Mouse (Mus musculus): ENCODE measurements around the gene Nme8. TPM values are rescaled to one million over a fixed set of nuclear protein-coding genes. Genes with fewer than 3 reads are reported as not detected.
A peak's percentile ranks its signal among the peaks of the same experiment; 100 is the strongest.

Gene Nme8
- polyA plus RNA-seq, 1 experiment from 2014 or later = not detected

DNA sequence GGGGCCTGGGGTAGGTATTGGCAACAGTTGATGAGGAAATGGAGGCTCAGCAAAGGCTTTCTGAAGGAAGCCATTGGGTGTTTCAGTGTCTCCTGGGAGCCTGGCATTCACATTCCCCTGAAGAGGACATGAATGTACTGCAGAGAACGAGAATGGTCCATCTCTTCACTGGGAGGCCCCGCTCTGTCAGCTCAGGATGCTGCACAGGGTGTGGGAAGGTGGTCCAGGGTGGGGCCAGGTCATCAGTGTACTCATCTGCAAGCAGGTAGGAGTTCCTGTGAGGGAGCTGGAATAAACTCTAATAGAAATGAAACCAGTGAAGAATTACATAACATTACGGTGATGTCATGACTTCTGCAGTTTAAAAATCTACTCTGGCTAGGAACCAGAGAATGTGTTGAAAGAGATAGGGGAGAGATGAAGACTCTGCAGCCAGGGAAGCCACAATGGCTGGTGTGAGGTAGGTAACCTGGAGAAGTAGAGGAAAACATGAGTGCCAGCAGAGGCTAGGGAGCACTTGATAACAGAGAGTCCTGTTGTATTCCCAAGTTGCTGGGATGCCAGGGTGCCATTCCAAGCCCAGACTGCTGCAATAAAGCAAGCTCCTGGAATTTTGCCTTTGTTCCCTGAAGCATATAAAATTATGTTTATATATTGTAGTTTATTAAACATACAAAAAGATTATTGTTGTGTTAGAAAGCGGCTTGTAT, 3.3 kb upstream of the Nme8 start:
- Histone ChIP-seq H3K9ac (ENCODE audit: low read depth, low read length) (no peak overlapping the region), H3K4me3 (ENCODE audit: low read depth, low read length) (no peak overlapping the region), H3K4me1 (replicated peaks; ENCODE audit: control insufficient read depth, insufficient read depth, low read length) (no peaks in the 10 kb centered on the region), H3K4me2 (replicated peaks; ENCODE audit: low read depth, low read length) (no peak overlapping the region), H3K27me3 (ENCODE audit: control insufficient read depth, insufficient read depth, low read length) (no peaks in the 10 kb centered on the region), H3K9me3 (ENCODE audit: control insufficient read depth, low read length) (no peaks in the 10 kb centered on the region), H3K36me3 (ENCODE audit: control insufficient read depth, insufficient read depth, low read length) (no peaks in the 10 kb centered on the region), H3K27ac (ENCODE audit: low read depth, low read length) (no peak overlapping the region)
- no peak for ATAC-seq (ENCODE audit: low FRiP score)
- DNase-seq (ENCODE audit: low spot score) = no peak
- WGBS = 92% methylated on average over 4 of the region's 4 CpGs

DNA sequence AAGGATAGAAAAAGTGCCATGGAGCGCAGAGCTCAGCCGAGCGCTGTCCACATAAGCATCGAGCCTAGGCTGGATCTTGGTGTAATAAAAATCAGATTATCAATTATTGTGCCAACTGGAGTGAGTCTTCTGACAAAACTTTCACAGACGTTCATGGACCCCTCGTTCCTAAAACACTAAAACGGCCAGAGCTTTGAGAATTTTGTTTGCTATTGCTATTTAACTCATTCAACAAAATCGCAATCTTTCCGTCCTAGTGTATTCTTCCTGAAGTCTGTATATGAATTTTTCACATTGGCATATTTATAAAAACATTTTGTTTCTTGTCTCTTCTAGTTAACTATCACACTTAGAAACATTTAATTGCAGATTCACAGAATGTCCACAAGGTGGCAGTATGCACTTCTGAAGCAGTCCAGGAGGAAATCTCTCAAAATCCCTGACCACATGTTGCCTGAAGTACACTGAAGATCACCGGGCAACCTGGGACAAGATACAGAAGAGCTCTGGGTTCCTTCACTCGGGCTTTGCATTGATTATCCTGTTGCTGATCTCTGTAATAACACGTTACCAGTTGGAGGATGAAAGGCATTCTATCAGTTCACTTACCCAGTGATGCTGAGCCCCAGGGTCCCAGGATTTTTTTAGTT, 1.1 kb upstream of the Nme8 start:
- Histone ChIP-seq H3K4me2 (replicated peaks; ENCODE audit: low read depth, low read length) (no peak overlapping the region), H3K36me3 (ENCODE audit: control insufficient read depth, insufficient read depth, low read length) (no peaks in the 10 kb centered on the region), H3K4me3 (ENCODE audit: low read depth, low read length) (no peak overlapping the region), H3K9ac (ENCODE audit: low read depth, low read length) (no peak overlapping the region), H3K27ac (ENCODE audit: low read depth, low read length) (no peak overlapping the region), H3K4me1 (replicated peaks; ENCODE audit: control insufficient read depth, insufficient read depth, low read length) (no peaks in the 10 kb centered on the region), H3K27me3 (ENCODE audit: control insufficient read depth, insufficient read depth, low read length) (no peaks in the 10 kb centered on the region), H3K9me3 (ENCODE audit: control insufficient read depth, low read length) (no peaks in the 10 kb centered on the region)
- 29% methylated on average over 12 of the region's 12 CpGs for WGBS
- ATAC-seq (ENCODE audit: low FRiP score) = peak; percentile 56; the same call in 1 of the 2 replicates
- peak; percentile 61 for DNase-seq (ENCODE audit: low spot score)

DNA sequence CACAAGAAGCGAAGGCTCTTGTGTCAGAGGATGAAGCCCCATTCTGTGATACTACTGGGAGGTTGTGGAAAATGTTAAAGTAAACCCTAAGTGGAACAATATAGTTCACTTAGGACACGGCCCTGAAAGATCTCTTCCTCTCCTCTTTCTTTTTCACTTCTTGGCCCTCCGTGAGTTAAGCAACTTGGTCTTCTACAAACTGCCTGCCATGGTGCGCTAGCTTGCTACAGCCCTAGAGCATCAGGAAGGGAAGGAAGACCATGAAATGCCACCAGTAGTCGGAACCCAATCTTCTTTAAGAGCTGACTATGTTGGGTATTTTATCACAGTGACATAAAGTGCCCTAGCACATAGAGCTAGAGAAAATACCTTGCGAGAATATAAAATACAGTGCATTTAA, 7.2 kb downstream of the Nme8 start:
- DNase-seq (ENCODE audit: low spot score) (no peak), ATAC-seq (ENCODE audit: low FRiP score) (no peak)
- no peaks in the 10 kb centered on the region for H3K27me3 ChIP-seq (ENCODE audit: control insufficient read depth, insufficient read depth, low read length)
- no peaks in the 10 kb centered on the region for H3K9me3 ChIP-seq (ENCODE audit: control insufficient read depth, low read length)
- no peak overlapping the region for H3K4me3 ChIP-seq (ENCODE audit: low read depth, low read length)
- no peak overlapping the region for H3K9ac ChIP-seq (ENCODE audit: low read depth, low read length)
- H3K36me3 ChIP-seq (ENCODE audit: control insufficient read depth, insufficient read depth, low read length) = no peaks in the 10 kb centered on the region
- H3K27ac ChIP-seq (ENCODE audit: low read depth, low read length) = no peak overlapping the region
- H3K4me1 ChIP-seq (replicated peaks; ENCODE audit: control insufficient read depth, insufficient read depth, low read length) = no peaks in the 10 kb centered on the region
- WGBS = 88% methylated on average over 6 of the region's 6 CpGs
- no peak overlapping the region for H3K4me2 ChIP-seq (replicated peaks; ENCODE audit: low read depth, low read length)

DNA sequence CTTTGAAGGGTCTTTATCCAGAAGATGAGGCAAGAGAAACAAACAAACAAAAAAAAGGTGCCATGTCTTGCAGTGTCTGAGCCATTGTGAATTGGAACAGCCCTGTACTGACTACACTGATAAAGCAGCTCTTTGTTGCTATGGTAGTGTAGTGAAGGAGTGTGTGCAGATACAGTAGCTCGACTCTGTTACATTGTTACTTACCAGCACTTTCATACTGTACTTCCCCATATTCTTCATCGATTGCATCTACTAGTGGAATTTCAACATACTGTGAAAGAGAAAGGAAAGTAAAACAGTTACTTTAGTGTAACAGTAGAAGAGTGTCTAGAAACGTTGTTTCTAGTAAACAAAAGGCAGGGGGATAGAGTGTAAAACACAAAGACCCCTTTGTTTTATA, 7.6 kb downstream of the Nme8 start:
- H3K9me3 ChIP-seq (ENCODE audit: control insufficient read depth, low read length) = no peaks in the 10 kb centered on the region
- no peak for DNase-seq (ENCODE audit: low spot score)
- no peaks in the 10 kb centered on the region for H3K27me3 ChIP-seq (ENCODE audit: control insufficient read depth, insufficient read depth, low read length)
- no peak overlapping the region for H3K27ac ChIP-seq (ENCODE audit: low read depth, low read length)
- no peak overlapping the region for H3K4me3 ChIP-seq (ENCODE audit: low read depth, low read length)
- H3K36me3 ChIP-seq (ENCODE audit: control insufficient read depth, insufficient read depth, low read length) = no peaks in the 10 kb centered on the region
- no peak for ATAC-seq (ENCODE audit: low FRiP score)
- WGBS = 63% methylated on average over 3 of the region's 3 CpGs
- no peak overlapping the region for H3K9ac ChIP-seq (ENCODE audit: low read depth, low read length)
- H3K4me1 ChIP-seq (replicated peaks; ENCODE audit: control insufficient read depth, insufficient read depth, low read length) = no peaks in the 10 kb centered on the region
- no peak overlapping the region for H3K4me2 ChIP-seq (replicated peaks; ENCODE audit: low read depth, low read length)

DNA sequence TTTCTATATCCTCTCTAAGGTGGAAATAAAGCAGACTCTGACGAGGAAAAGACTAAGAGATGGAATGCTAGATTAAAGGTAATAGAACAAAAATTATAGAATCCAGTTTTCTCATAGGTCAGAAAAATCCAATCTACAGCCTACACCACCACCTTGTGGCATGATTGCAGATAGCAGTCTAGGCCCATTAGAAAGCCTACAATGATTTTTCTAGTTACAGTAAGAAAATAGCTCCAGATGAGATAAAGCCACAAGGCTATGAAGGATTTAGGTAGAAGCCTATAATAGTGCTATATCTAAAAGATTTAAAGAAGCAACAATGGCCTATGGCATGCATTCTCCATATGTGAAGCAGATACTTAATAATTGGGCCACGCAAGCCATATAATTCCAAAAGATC, 13.6 kb downstream of the Nme8 start:
- H3K36me3 ChIP-seq (ENCODE audit: control insufficient read depth, insufficient read depth, low read length) = no peaks in the 10 kb centered on the region
- no peaks in the 10 kb centered on the region for H3K4me1 ChIP-seq (replicated peaks; ENCODE audit: control insufficient read depth, insufficient read depth, low read length)
- peak; percentile 63 for DNase-seq (ENCODE audit: low spot score)
- no peak overlapping the region for H3K4me3 ChIP-seq (ENCODE audit: low read depth, low read length)
- H3K4me2 ChIP-seq (replicated peaks; ENCODE audit: low read depth, low read length) = no peak overlapping the region
- H3K9ac ChIP-seq (ENCODE audit: low read depth, low read length) = no peak overlapping the region
- no peaks in the 10 kb centered on the region for H3K9me3 ChIP-seq (ENCODE audit: control insufficient read depth, low read length)
- WGBS = 64% methylated on average over 2 of the region's 2 CpGs
- no peak for ATAC-seq (ENCODE audit: low FRiP score)
- no peak overlapping the region for H3K27ac ChIP-seq (ENCODE audit: low read depth, low read length)
- no peaks in the 10 kb centered on the region for H3K27me3 ChIP-seq (ENCODE audit: control insufficient read depth, insufficient read depth, low read length)

DNA sequence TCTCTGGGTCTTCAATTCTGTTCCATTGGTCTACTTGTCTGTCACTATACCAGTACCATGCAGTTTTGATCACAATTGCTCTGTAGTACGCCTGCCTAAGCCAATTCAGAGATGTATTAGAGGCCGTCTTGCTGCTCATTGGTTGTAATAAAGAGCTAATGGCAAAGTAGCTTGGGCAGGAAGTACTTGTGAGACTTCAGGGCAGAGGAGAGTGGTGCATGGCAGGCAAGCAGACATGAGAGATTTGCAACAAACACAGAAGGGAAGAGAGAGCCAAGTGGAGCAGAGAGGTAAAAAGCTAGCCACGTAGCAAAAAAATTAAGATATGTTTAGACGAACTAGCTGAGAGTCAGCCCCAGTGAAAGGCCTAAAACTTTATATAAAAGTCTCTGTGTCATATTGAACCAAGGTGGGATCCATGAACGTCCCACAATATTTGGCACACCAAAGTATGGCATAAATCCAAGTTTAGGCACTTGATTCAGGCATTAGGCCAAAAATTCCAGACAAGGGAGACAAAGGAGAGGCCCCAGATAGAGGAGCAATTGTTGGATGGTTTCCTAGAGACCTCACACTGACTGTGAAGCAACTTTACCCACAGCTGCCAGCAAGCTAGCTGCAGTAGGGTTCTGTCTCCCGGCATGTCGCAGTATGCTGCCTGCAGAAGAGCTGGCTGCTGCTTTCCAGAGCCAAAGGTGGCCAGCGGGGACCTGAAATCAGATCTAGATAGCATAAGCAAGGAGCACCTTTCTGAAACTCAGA, 14.5 kb downstream of the Nme8 start:
- no peaks in the 10 kb centered on the region for H3K4me1 ChIP-seq (replicated peaks; ENCODE audit: control insufficient read depth, insufficient read depth, low read length)
- peak; percentile 10 for DNase-seq (ENCODE audit: low spot score)
- no peak overlapping the region for H3K27ac ChIP-seq (ENCODE audit: low read depth, low read length)

DNA sequence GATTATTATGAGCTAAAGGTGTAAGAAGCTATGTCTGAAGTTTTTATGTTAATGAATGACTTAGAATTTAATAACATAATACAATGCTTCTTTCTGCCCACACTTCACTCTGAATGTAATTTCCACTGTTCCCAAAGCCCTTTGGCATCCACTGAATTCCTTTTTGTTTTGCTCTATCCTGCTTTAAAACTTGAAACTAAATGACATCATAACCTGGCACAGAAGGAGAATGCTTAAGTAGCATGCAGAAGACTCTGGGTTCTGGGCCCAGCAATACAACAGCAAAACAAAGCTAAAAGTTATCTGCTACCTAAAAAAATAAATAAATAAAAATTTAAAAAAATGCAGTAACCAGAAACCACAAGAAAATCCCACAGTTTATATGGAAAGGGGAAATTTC, 23.0 kb downstream of the Nme8 start:
- H3K4me2 ChIP-seq (replicated peaks; ENCODE audit: low read depth, low read length) = no peak overlapping the region
- H3K27ac ChIP-seq (ENCODE audit: low read depth, low read length) = no peak overlapping the region
- no peaks in the 10 kb centered on the region for H3K27me3 ChIP-seq (ENCODE audit: control insufficient read depth, insufficient read depth, low read length)
- H3K9me3 ChIP-seq (ENCODE audit: control insufficient read depth, low read length) = no peaks in the 10 kb centered on the region
- no peak overlapping the region for H3K4me3 ChIP-seq (ENCODE audit: low read depth, low read length)
- DNase-seq (ENCODE audit: low spot score) = no peak
- H3K36me3 ChIP-seq (ENCODE audit: control insufficient read depth, insufficient read depth, low read length) = no peaks in the 10 kb centered on the region
- no peak overlapping the region for H3K9ac ChIP-seq (ENCODE audit: low read depth, low read length)
- no peaks in the 10 kb centered on the region for H3K4me1 ChIP-seq (replicated peaks; ENCODE audit: control insufficient read depth, insufficient read depth, low read length)
- ATAC-seq (ENCODE audit: low FRiP score) = no peak

More for the DNA sequence above, 14.5 kb downstream of the Nme8 start:
- Histone ChIP-seq H3K27me3 (ENCODE audit: control insufficient read depth, insufficient read depth, low read length) (no peaks in the 10 kb centered on the region), H3K4me3 (ENCODE audit: low read depth, low read length) (no peak overlapping the region), H3K9ac (ENCODE audit: low read depth, low read length) (no peak overlapping the region), H3K4me2 (replicated peaks; ENCODE audit: low read depth, low read length) (no peak overlapping the region), H3K36me3 (ENCODE audit: control insufficient read depth, insufficient read depth, low read length) (no peaks in the 10 kb centered on the region), H3K9me3 (ENCODE audit: control insufficient read depth, low read length) (no peaks in the 10 kb centered on the region)
- ATAC-seq (ENCODE audit: low FRiP score) = peak; percentile 60; the same call in 1 of the 2 replicates
- WGBS = 71% methylated on average over 8 of the region's 8 CpGs

DNA sequence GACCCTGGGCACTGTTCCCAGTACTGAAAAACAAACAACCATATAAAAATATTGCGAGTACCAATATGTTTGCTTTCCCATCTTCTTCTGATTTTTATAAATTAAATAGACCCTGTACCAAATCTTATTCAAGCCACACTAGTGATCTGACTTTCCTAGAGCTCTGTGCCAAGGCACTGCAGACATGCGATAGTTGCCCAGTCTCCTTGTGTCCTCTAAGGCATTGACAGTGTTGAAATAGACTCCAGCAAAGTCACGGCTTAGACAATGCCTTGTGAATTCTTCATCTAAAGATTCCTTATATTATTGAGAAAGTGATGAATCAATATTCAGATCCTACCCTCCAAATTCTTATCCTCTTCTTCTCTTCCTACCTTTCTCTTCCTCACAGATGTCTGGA, 23.6 kb downstream of the Nme8 start:
- Histone ChIP-seq H3K36me3 (ENCODE audit: control insufficient read depth, insufficient read depth, low read length) (no peaks in the 10 kb centered on the region), H3K9me3 (ENCODE audit: control insufficient read depth, low read length) (no peaks in the 10 kb centered on the region), H3K27ac (ENCODE audit: low read depth, low read length) (no peak overlapping the region), H3K4me2 (replicated peaks; ENCODE audit: low read depth, low read length) (no peak overlapping the region), H3K9ac (ENCODE audit: low read depth, low read length) (no peak overlapping the region), H3K4me3 (ENCODE audit: low read depth, low read length) (no peak overlapping the region), H3K4me1 (replicated peaks; ENCODE audit: control insufficient read depth, insufficient read depth, low read length) (no peaks in the 10 kb centered on the region), H3K27me3 (ENCODE audit: control insufficient read depth, insufficient read depth, low read length) (no peaks in the 10 kb centered on the region)
- ATAC-seq (ENCODE audit: low FRiP score) (no peak), DNase-seq (ENCODE audit: low spot score) (no peak)
- WGBS = 90% methylated on average over 3 of the region's 3 CpGs
